Mouse (Mus musculus): ENCODE results near the gene Atf7. TPM values are rescaled to one million over a fixed set of nuclear protein-coding genes. Genes with fewer than 3 reads are reported as not detected.

The Atf7 gene
- polyA plus RNA-seq, 1 experiment from 2014 or later, result 26.7 TPM

DNA sequence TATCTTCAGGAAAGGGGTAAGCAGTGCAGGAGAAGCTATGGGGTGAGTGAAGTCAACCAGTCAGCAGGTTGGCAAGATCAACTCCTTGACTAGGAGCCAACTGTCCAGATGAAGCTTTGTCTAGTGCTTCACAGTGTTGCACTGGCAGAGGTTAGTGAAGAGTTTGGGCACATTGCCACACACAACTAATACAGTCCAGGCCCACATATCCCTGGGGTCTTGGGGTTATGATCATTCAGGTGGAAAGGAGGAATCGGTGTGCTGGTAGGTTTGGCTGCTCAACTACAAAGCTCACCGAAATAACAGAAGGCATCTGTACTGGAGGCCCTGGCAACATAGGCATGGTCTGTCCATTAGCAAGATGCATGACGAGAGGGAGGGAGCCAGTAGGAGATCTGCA is 77.8 kb downstream of the Atf7 start:
- 91% methylated on average over 3 of the region's 3 CpGs for WGBS

GRCm38 (mm10) chr15:102546677-102547427 is 78.4 kb downstream of the Atf7 start:
- peak; percentile 64; the same call in 1 of the 2 replicates for ATAC-seq (replicated peaks; ENCODE audit: insufficient number of reproducible peaks, insufficient read depth, low FRiP score, low read depth)
- H3K27ac ChIP-seq, result peak overlapping the region; percentile 79

More for the DNA sequence above, 77.8 kb downstream of the Atf7 start:
- Histone ChIP-seq H3K9me3 (replicated peaks) (no peaks in the 10 kb centered on the region), H3K36me3 (peaks cover 57% of the 10 kb centered on the region), H3K4me3 (no peak overlapping the region), H3K27ac (peak overlapping the region; percentile 79), H3K27me3 (no peaks in the 10 kb centered on the region), H3K4me1 (replicated peaks) (peaks cover 13% of the 10 kb centered on the region), H3K9ac (no peak overlapping the region), H3K4me2 (no peak overlapping the region)
- no peak for ATAC-seq (replicated peaks; ENCODE audit: insufficient number of reproducible peaks, insufficient read depth, low FRiP score, low read depth)

GRCm38 (mm10) chr15:102546246-102546645 is 79.0 kb downstream of the Atf7 start:
- Histone ChIP-seq H3K36me3 (peaks cover 56% of the 10 kb centered on the region), H3K27me3 (no peaks in the 10 kb centered on the region), H3K27ac (peak overlapping the region; percentile 79), H3K9ac (no peak overlapping the region), H3K4me1 (replicated peaks) (peaks cover 13% of the 10 kb centered on the region), H3K9me3 (replicated peaks) (no peaks in the 10 kb centered on the region), H3K4me3 (no peak overlapping the region), H3K4me2 (no peak overlapping the region)
- WGBS, result 89% methylated on average over 3 of the region's 3 CpGs
- no peak for ATAC-seq (replicated peaks; ENCODE audit: insufficient number of reproducible peaks, insufficient read depth, low FRiP score, low read depth)

More at GRCm38 (mm10) chr15:102546677-102547427, 78.4 kb downstream of the Atf7 start:
- no peaks in the 10 kb centered on the region for H3K9me3 ChIP-seq (replicated peaks)
- no peak overlapping the region for H3K4me3 ChIP-seq
- H3K36me3 ChIP-seq, result peaks cover 57% of the 10 kb centered on the region
- no peak overlapping the region for H3K4me2 ChIP-seq
- no peaks in the 10 kb centered on the region for H3K27me3 ChIP-seq
- H3K9ac ChIP-seq, result no peak overlapping the region
- WGBS, result 65% methylated on average over 3 of the region's 3 CpGs
- peaks cover 13% of the 10 kb centered on the region for H3K4me1 ChIP-seq (replicated peaks)

- no peak for ATAC-seq (replicated peaks; ENCODE audit: insufficient number of reproducible peaks, insufficient read depth, low FRiP score, low read depth)
- no peak overlapping the region for H3K4me3 ChIP-seq
- no peaks in the 10 kb centered on the region for H3K27me3 ChIP-seq
- no peaks in the 10 kb centered on the region for H3K9me3 ChIP-seq (replicated peaks)
- H3K36me3 ChIP-seq, result peaks cover 66% of the 10 kb centered on the region
- no peak overlapping the region for H3K4me2 ChIP-seq
- H3K27ac ChIP-seq, result no peak overlapping the region
- H3K9ac ChIP-seq, result no peak overlapping the region
- peaks cover 13% of the 10 kb centered on the region for H3K4me1 ChIP-seq (replicated peaks)
- WGBS, result 90% methylated on average over 4 of the region's 4 CpGs
These were observed 80.5 kb downstream of the Atf7 start for GRCm38 (mm10) chr15:102544801-102545200.

GRCm38 (mm10) chr15:102533926-102534325 is 91.3 kb downstream of the Atf7 start:
- Histone ChIP-seq H3K36me3 (peaks cover 66% of the 10 kb centered on the region), H3K4me2 (no peak overlapping the region), H3K4me3 (no peak overlapping the region), H3K4me1 (replicated peaks) (no peaks in the 10 kb centered on the region), H3K9me3 (replicated peaks) (no peaks in the 10 kb centered on the region), H3K9ac (no peak overlapping the region), H3K27ac (no peak overlapping the region), H3K27me3 (no peaks in the 10 kb centered on the region)
- WGBS, result 91% methylated on average over 7 of the region's 7 CpGs
- ATAC-seq (replicated peaks; ENCODE audit: insufficient number of reproducible peaks, insufficient read depth, low FRiP score, low read depth), result no peak

- Histone ChIP-seq H3K27me3 (no peaks in the 10 kb centered on the region), H3K4me2 (no peak overlapping the region), H3K9ac (no peak overlapping the region), H3K4me1 (replicated peaks) (no peaks in the 10 kb centered on the region), H3K27ac (no peak overlapping the region), H3K9me3 (replicated peaks) (no peaks in the 10 kb centered on the region), H3K36me3 (peaks cover 76% of the 10 kb centered on the region), H3K4me3 (no peak overlapping the region)
- 88% methylated on average over 3 of the region's 3 CpGs for whole genome bisulfite sequencing
- ATAC-seq (replicated peaks; ENCODE audit: insufficient number of reproducible peaks, insufficient read depth, low FRiP score, low read depth), result no peak
These were observed 93.0 kb downstream of the Atf7 start for GRCm38 (mm10) chr15:102532106-102532900.

- Histone ChIP-seq H3K27me3 (no peaks in the 10 kb centered on the region), H3K4me2 (no peak overlapping the region), H3K4me1 (replicated peaks) (no peaks in the 10 kb centered on the region), H3K9me3 (replicated peaks) (no peaks in the 10 kb centered on the region), H3K27ac (no peak overlapping the region), H3K36me3 (peaks cover 74% of the 10 kb centered on the region), H3K9ac (no peak overlapping the region), H3K4me3 (no peak overlapping the region)
- ATAC-seq (replicated peaks; ENCODE audit: insufficient number of reproducible peaks, insufficient read depth, low FRiP score, low read depth), result no peak
- 91% methylated on average over 4 of the region's 4 CpGs for WGBS
These were observed 93.7 kb downstream of the Atf7 start for GRCm38 (mm10) chr15:102531586-102531985.

DNA sequence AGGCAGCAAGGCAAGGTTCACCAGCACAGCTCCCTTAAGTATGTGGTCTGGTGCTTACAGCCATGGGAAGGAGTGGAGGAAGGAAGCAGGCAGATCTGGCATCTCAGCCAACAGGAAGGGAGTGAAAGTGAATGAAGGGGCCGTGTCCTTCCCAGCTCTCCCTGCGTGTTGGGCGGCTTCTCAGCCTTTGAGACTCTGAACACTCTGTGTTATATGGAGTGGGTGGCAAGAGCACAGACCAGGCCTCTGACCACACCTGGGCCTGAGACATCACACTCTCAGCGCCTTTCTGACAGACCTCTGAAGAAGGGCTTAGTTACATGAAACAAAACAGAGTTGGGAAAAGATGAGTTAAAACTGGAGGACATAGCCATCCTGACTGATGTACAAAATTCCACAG is 94.7 kb downstream of the Atf7 start:
- Histone ChIP-seq H3K4me3 (no peak overlapping the region), H3K9me3 (replicated peaks) (no peaks in the 10 kb centered on the region), H3K4me1 (replicated peaks) (no peaks in the 10 kb centered on the region), H3K9ac (no peak overlapping the region), H3K27ac (no peak overlapping the region), H3K27me3 (no peaks in the 10 kb centered on the region), H3K4me2 (no peak overlapping the region), H3K36me3 (peaks cover 67% of the 10 kb centered on the region)
- no peak for ATAC-seq (replicated peaks; ENCODE audit: insufficient number of reproducible peaks, insufficient read depth, low FRiP score, low read depth)
- WGBS, result 77% methylated on average over 4 of the region's 4 CpGs

DNA sequence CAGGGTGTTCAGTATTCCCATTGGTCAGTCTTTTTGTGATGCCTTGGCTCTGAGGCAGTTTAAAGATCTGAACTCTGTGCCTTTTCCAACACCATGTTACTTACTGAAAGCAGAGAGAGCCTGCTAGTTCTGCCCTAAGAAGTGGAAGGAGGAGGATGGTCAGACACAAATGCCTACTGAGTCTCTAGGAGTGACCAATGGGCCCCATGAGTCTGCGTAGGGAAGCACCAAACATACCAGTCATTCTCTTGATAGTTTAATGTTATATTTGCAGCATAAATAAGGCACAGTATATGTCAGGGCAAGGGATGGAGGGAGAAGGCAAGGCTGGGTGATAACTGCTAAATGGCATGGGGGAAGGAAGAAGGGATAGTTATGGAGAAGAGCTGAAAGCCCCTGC is 96.9 kb downstream of the Atf7 start:
- no peak overlapping the region for H3K27ac ChIP-seq
- no peak overlapping the region for H3K4me2 ChIP-seq
- no peaks in the 10 kb centered on the region for H3K9me3 ChIP-seq (replicated peaks)
- peaks cover 65% of the 10 kb centered on the region for H3K36me3 ChIP-seq
- 90% methylated on average over 1 of the region's 1 CpGs for WGBS
- H3K9ac ChIP-seq, result no peak overlapping the region
- no peaks in the 10 kb centered on the region for H3K27me3 ChIP-seq
- H3K4me3 ChIP-seq, result no peak overlapping the region
- no peak for ATAC-seq (replicated peaks; ENCODE audit: insufficient number of reproducible peaks, insufficient read depth, low FRiP score, low read depth)
- no peaks in the 10 kb centered on the region for H3K4me1 ChIP-seq (replicated peaks)

GRCm38 (mm10) chr15:102527936-102528335 is 97.3 kb downstream of the Atf7 start:
- H3K9ac ChIP-seq, result no peak overlapping the region
- 68% methylated on average over 3 of the region's 3 CpGs for WGBS
- no peak overlapping the region for H3K4me3 ChIP-seq
- H3K36me3 ChIP-seq, result peaks cover 62% of the 10 kb centered on the region
- no peak for ATAC-seq (replicated peaks; ENCODE audit: insufficient number of reproducible peaks, insufficient read depth, low FRiP score, low read depth)
- H3K27me3 ChIP-seq, result no peaks in the 10 kb centered on the region
- no peak overlapping the region for H3K4me2 ChIP-seq
- H3K9me3 ChIP-seq (replicated peaks), result no peaks in the 10 kb centered on the region
- H3K4me1 ChIP-seq (replicated peaks), result no peaks in the 10 kb centered on the region
- H3K27ac ChIP-seq, result no peak overlapping the region

DNA sequence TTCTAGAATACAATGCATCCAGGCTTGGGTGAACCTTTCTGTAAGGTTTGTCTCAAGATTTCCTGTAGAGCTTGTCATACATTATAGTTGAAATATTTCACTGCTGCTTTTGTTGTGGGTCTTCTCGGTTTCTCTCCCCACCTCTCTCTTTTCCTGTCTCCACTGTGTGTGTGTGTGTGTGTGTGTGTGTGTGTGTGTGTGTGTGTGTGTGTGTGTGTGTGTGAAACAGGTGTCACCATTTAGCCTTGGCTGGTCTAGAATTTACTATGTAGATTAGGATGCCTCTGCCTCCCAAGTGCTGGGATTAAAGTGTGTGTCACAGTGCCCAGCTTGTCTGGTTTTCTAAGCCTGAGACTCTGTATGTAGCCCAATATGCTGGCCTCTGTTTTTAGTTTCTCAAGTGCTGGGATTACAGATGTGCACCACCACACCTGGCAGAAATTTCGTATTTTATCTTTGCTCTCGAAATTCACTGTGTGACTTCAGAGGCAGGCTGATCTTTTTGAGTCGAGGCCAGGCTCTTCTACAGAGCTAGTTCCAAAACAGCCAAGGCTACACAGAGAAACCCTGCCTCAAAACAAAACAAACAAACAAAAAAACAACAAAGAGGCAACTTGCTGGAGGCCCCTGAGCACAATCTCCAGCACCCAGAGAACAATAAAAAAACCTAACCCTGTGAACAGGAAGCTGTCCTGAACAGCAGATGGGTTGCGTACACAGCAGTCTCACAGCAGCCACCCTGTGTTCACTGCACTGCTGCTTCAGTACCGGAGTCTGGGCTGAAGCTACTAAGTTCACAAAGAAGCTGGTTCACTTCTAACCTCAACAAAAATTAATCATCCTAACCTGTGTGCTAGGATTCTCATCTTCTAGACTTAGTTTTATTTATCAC is 98.9 kb downstream of the Atf7 start:
- no peaks in the 10 kb centered on the region for H3K9me3 ChIP-seq (replicated peaks)
- WGBS, result 73% methylated on average over 6 of the region's 6 CpGs
- ATAC-seq (replicated peaks; ENCODE audit: insufficient number of reproducible peaks, insufficient read depth, low FRiP score, low read depth), result no peak
- H3K4me2 ChIP-seq, result no peak overlapping the region
- H3K36me3 ChIP-seq, result peaks cover 71% of the 10 kb centered on the region
- no peaks in the 10 kb centered on the region for H3K4me1 ChIP-seq (replicated peaks)
- H3K4me3 ChIP-seq, result no peak overlapping the region
- no peaks in the 10 kb centered on the region for H3K27me3 ChIP-seq
- no peak overlapping the region for H3K27ac ChIP-seq
- H3K9ac ChIP-seq, result no peak overlapping the region
